In genomic region chr19:45537505-45537904, GRCm38 (mm10) we compare ENCODE assay signal across 10 mouse cellular contexts. TPM values are rescaled to one million over a fixed set of nuclear protein-coding genes. Genes with fewer than 3 reads are reported as not detected.
A peak's percentile ranks its signal among the peaks of the same experiment; 100 is the strongest.
DNase-seq lines count a peak whose midpoint lies in the region; ATAC-seq lines count a peak whose summit lies in the region.
"Had no signal": no experiment of that assay in that cellular context is flagged by ENCODE, and none has a peak within 500 bp of the region (broad histone marks: within the 10 kb centered on the region; RNA-seq: fewer than 3 reads in every experiment).

No protein-coding gene starts in this region.

- ATAC-seq in cerebellum, adult (ENCODE audit: insufficient number of reproducible peaks, low FRiP score, low TSS enrichment): peak; percentile 34; the same call in 1 of the 2 replicates
- no peak for ATAC-seq in midbrain, embryonic 14.5 days (ENCODE audit: low FRiP score, low TSS enrichment)
- no peak for ATAC-seq in midbrain, embryonic 16.5 days

- H3K4me3 ChIP-seq in midbrain, embryonic 14.5 days (replicated peaks; ENCODE audit: low read depth, low read length): no peak overlapping the region
- H3K4me3 ChIP-seq in midbrain, embryonic 16.5 days (ENCODE audit: low read depth, low read length): no peak overlapping the region
- H3K4me3 ChIP-seq: hindbrain, embryonic 15.5 days; neural tube, embryonic 12.5 days had no signal

- 0 out of 2 replicates have a peak, but pooled peaks cover 3% of the 10 kb centered on the region for H3K4me1 ChIP-seq in midbrain, embryonic 14.5 days (ENCODE audit: control insufficient read depth, insufficient read depth, low read length)
- peaks cover 8% of the 10 kb centered on the region for H3K4me1 ChIP-seq in midbrain, embryonic 16.5 days (ENCODE audit: control insufficient read depth, insufficient read depth, low read length)

- no peak overlapping the region for H3K4me2 ChIP-seq in midbrain, embryonic 14.5 days (ENCODE audit: low read length)
- no peak overlapping the region for H3K4me2 ChIP-seq in midbrain, embryonic 16.5 days (ENCODE audit: low read length)
- H3K4me2 ChIP-seq: hindbrain, embryonic 15.5 days; neural tube, embryonic 12.5 days had no signal

- no peak overlapping the region for H3K9ac ChIP-seq in midbrain, embryonic 14.5 days (replicated peaks; ENCODE audit: low read length)
- no peak overlapping the region for H3K9ac ChIP-seq in midbrain, embryonic 16.5 days (ENCODE audit: low read depth, low read length)
- H3K9ac ChIP-seq: hindbrain, embryonic 15.5 days; neural tube, embryonic 12.5 days had no signal

- no peak overlapping the region for H3K27ac ChIP-seq in midbrain, embryonic 14.5 days (replicated peaks; ENCODE audit: low read depth, low read length)
- H3K27ac ChIP-seq in midbrain, embryonic 16.5 days (ENCODE audit: low read length): no peak overlapping the region
- H3K27ac ChIP-seq: hindbrain, embryonic 15.5 days; neural tube, embryonic 12.5 days had no signal

- no peaks in the 10 kb centered on the region for H3K9me3 ChIP-seq in midbrain, embryonic 14.5 days (ENCODE audit: control insufficient read depth, low read length)
- H3K9me3 ChIP-seq in midbrain, embryonic 16.5 days (replicated peaks; ENCODE audit: control insufficient read depth, low read length, poor library complexity, severe bottlenecking): no peaks in the 10 kb centered on the region
- H3K9me3 ChIP-seq: hindbrain, embryonic 15.5 days; neural tube, embryonic 12.5 days had no signal

- DNase-seq in cerebellum, adult 11-12 months: no peak
- peak; percentile 65 for DNase-seq in midbrain, embryonic 14.5 days
- peak; percentile 70 for DNase-seq in brain, adult 2 months (ENCODE audit: low read depth, low spot score)
- peak; percentile 68 for DNase-seq in heart, postnatal 4 days
- peak; percentile 62 for DNase-seq in lung, postnatal 25 days (ENCODE audit: low spot score)
- DNase-seq in thymus, postnatal 36 days: peak; percentile 65 to 67

- 71% methylated on average over 1 of the region's 1 CpGs for WGBS in midbrain, embryonic 14.5 days
- WGBS in midbrain, embryonic 16.5 days: 55% methylated on average over 1 of the region's 1 CpGs

- H3K36me3 ChIP-seq in midbrain, embryonic 14.5 days (ENCODE audit: control insufficient read depth, insufficient read depth, low read length): no peaks in the 10 kb centered on the region
- H3K36me3 ChIP-seq in midbrain, embryonic 16.5 days (ENCODE audit: control insufficient read depth, insufficient read depth, low read length): no peaks in the 10 kb centered on the region
- H3K36me3 ChIP-seq: hindbrain, embryonic 15.5 days; neural tube, embryonic 12.5 days had no signal

- peaks cover 10% of the 10 kb centered on the region for H3K27me3 ChIP-seq in midbrain, embryonic 14.5 days (ENCODE audit: control insufficient read depth, insufficient read depth, low read length)
- peaks cover 5% of the 10 kb centered on the region for H3K27me3 ChIP-seq in midbrain, embryonic 16.5 days (ENCODE audit: control insufficient read depth, insufficient read depth, low read depth, low read length)

RNA-seq across cellular contexts. Expression of gene Poll, which starts 22.8 kb away (rescaled TPM):
- 11.9 and 14.2 TPM in 2 replicates for polyA plus RNA-seq in midbrain, embryonic 14.5 days (2014; fragmentation: Nextera tagmentation; extraction: Ambion mirVana)
- polyA plus RNA-seq in midbrain, embryonic 16.5 days (2015; fragmentation: Nextera tagmentation; extraction: Ambion mirVana): 12.7 and 13.3 TPM in 2 replicates
- 1 to 10 TPM; 8.1 to 8.5 TPM for total RNA-seq in heart, postnatal 4 days (2021)

RNA-seq across cellular contexts. Expression of gene Gm17018, which starts 22.9 kb away (rescaled TPM):
- 57.0 and 68.6 TPM in 2 replicates for polyA plus RNA-seq in midbrain, embryonic 14.5 days (2014; fragmentation: Nextera tagmentation; extraction: Ambion mirVana)
- 66.9 and 75.8 TPM in 2 replicates for polyA plus RNA-seq in midbrain, embryonic 16.5 days (2015; fragmentation: Nextera tagmentation; extraction: Ambion mirVana)
- 10 to 100 TPM; 17.2 to 22.8 TPM for total RNA-seq in heart, postnatal 4 days (2021)
